Mouse (Mus musculus) kidney, adult 8-10 months (tissue): ENCODE measurements around the gene Srd5a1.

Source experiments
- DNase-seq, 2 experiments: peaks; one replicate each; pipeline ENCODE4 v3.0.0; 2022

Gene Srd5a1

GRCm38 (mm10) chr13:69569201-69569600, 42.0 kb downstream of the Srd5a1 start:
- DNase-seq: peak; percentile 73 to 85

- DNase-seq: peak in 1 of 2 experiments; percentile 29
Measured at GRCm38 (mm10) chr13:69565401-69565800, 45.8 kb downstream of the Srd5a1 start.

- no peak for DNase-seq
Measured at GRCm38 (mm10) chr13:69564573-69564972, 46.7 kb downstream of the Srd5a1 start.

GRCm38 (mm10) chr13:69563905-69564304, 47.3 kb downstream of the Srd5a1 start:
- DNase-seq: peak; percentile 25 to 56

GRCm38 (mm10) chr13:69562654-69563574, 48.3 kb downstream of the Srd5a1 start:
- no peak for DNase-seq

GRCm38 (mm10) chr13:69562004-69562403, 49.2 kb downstream of the Srd5a1 start:
- DNase-seq: no peak

GRCm38 (mm10) chr13:69559291-69559961, 51.8 kb downstream of the Srd5a1 start:
- DNase-seq: no peak

- peak; percentile 26 to 52 for DNase-seq
Measured at GRCm38 (mm10) chr13:69558098-69558660, 53.1 kb downstream of the Srd5a1 start.

- DNase-seq: no peak
Measured at GRCm38 (mm10) chr13:69556728-69557127, 54.5 kb downstream of the Srd5a1 start.

GRCm38 (mm10) chr13:69555957-69556482, 55.2 kb downstream of the Srd5a1 start:
- no peak for DNase-seq

- no peak for DNase-seq
Measured at GRCm38 (mm10) chr13:69555045-69555444, 56.2 kb downstream of the Srd5a1 start.

- DNase-seq: no peak
Measured at GRCm38 (mm10) chr13:69554255-69554654, 57.0 kb downstream of the Srd5a1 start.

GRCm38 (mm10) chr13:69553024-69553423, 58.2 kb downstream of the Srd5a1 start:
- DNase-seq: peak in 1 of 2 experiments; percentile 61

- no peak for DNase-seq
Measured at GRCm38 (mm10) chr13:69550831-69551230, 60.4 kb downstream of the Srd5a1 start.

GRCm38 (mm10) chr13:69549980-69550379, 61.3 kb downstream of the Srd5a1 start:
- DNase-seq: no peak

- no peak for DNase-seq
Measured at GRCm38 (mm10) chr13:69547488-69548180, 63.6 kb downstream of the Srd5a1 start.

- DNase-seq: peak in 1 of 2 experiments; percentile 59
Measured at GRCm38 (mm10) chr13:69545019-69545418, 66.2 kb downstream of the Srd5a1 start.

- no peak for DNase-seq
Measured at GRCm38 (mm10) chr13:69543595-69543994, 67.6 kb downstream of the Srd5a1 start.

GRCm38 (mm10) chr13:69542571-69543352, 68.5 kb downstream of the Srd5a1 start:
- no peak for DNase-seq

- DNase-seq: no peak
Measured at GRCm38 (mm10) chr13:69541776-69542175, 69.5 kb downstream of the Srd5a1 start.

- DNase-seq: no peak
Measured at GRCm38 (mm10) chr13:69541209-69541608, 70.0 kb downstream of the Srd5a1 start.

- DNase-seq: no peak
Measured at GRCm38 (mm10) chr13:69538327-69538726, 72.9 kb downstream of the Srd5a1 start.
